Mouse (Mus musculus) myocyte (in vitro differentiated cells): ENCODE data around the gene Ino80. TPM values are rescaled to one million over a fixed set of nuclear protein-coding genes. Genes with fewer than 3 reads are reported as not detected.

Experiments used
- H3K27me3 ChIP-seq: one replicate; pipeline ENCODE4 v1.6.1; 2011; ENCODE audit not compliant: control insufficient read depth, insufficient read depth, insufficient read length
- H3K36me3 ChIP-seq: one replicate; pipeline ENCODE4 v1.6.1; 2011; ENCODE audit not compliant: control insufficient read depth, insufficient read depth
- H3K4me2 ChIP-seq: one replicate; pipeline ENCODE4 v1.6.1; 2011; ENCODE audit warnings: low read depth, control low read depth
- H3K4me3 ChIP-seq: one replicate; pipeline ENCODE4 v1.5.1; 2011; ENCODE audit warnings: mild to moderate bottlenecking, control low read depth, moderate library complexity
- H3K79me2 ChIP-seq: one replicate; pipeline ENCODE4 v1.6.1; 2011; ENCODE audit not compliant: control insufficient read depth, insufficient read depth
- H3ac ChIP-seq: one replicate; pipeline ENCODE4 v1.6.1; 2011; ENCODE audit not compliant: control insufficient read depth, insufficient read length
- CEBPB ChIP-seq: IDR thresholded peaks from 2 replicates; pipeline ENCODE4 v1.6.1; 2011; ENCODE audit warnings: mild to moderate bottlenecking, moderate library complexity; ENCODE audit not compliant: poor library complexity, insufficient read depth, severe bottlenecking
- E2F4 ChIP-seq: IDR thresholded peaks from one replicate; pipeline ENCODE4 v1.6.1; 2011; ENCODE audit warnings: mild to moderate bottlenecking, control low read depth, moderate library complexity; ENCODE audit not compliant: insufficient read depth
- MAX ChIP-seq: IDR thresholded peaks from one replicate; pipeline ENCODE4 v1.6.1; 2011; ENCODE audit warnings: low read depth, mild to moderate bottlenecking, control low read depth
- MYOD1 ChIP-seq, 3 experiments: IDR thresholded peaks; one replicate each; pipeline ENCODE4 v1.6.1; 2011; ENCODE audit warnings: control low read depth in 2 of 3, low read depth in 2 of 3, mild to moderate bottlenecking in 2 of 3, moderate library complexity in 1 of 3; ENCODE audit not compliant: insufficient read length in 2 of 3, control insufficient read depth in 1 of 3
- MYOG ChIP-seq, 3 experiments: IDR thresholded peaks; one replicate each; pipeline ENCODE4 v1.6.1; 2011; ENCODE audit warnings: control low read depth in 2 of 3, low read depth in 2 of 3, mild to moderate bottlenecking in 2 of 3; ENCODE audit not compliant: insufficient read length in 2 of 3, control insufficient read depth in 1 of 3, insufficient read depth in 1 of 3
- POLR2A ChIP-seq: IDR thresholded peaks from one replicate; pipeline ENCODE4 v1.6.1; 2011; ENCODE audit warnings: low read depth, mild to moderate bottlenecking, control low read depth, moderate library complexity; ENCODE audit not compliant: insufficient read length
- POLR2AphosphoS2 ChIP-seq: IDR thresholded peaks from one replicate; pipeline ENCODE4 v1.6.1; 2011; ENCODE audit warnings: low read depth, control low read depth; ENCODE audit not compliant: insufficient read length
- REST ChIP-seq: IDR thresholded peaks from one replicate; pipeline ENCODE4 v1.6.1; 2011; ENCODE audit warnings: mild to moderate bottlenecking, control low read depth, moderate library complexity; ENCODE audit not compliant: insufficient read depth, insufficient read length
- SRF ChIP-seq: IDR thresholded peaks from one replicate; pipeline ENCODE4 v1.6.1; 2011; ENCODE audit warnings: low read depth; ENCODE audit not compliant: control insufficient read depth, insufficient read length
- TCF12 ChIP-seq: IDR thresholded peaks from one replicate; pipeline ENCODE4 v1.6.1; 2011; ENCODE audit warnings: mild to moderate bottlenecking, control low read depth; ENCODE audit not compliant: poor library complexity, insufficient read depth, severe bottlenecking
- TCF3 ChIP-seq: IDR thresholded peaks from one replicate; pipeline ENCODE4 v1.6.1; 2011; ENCODE audit warnings: low read depth, control low read depth; ENCODE audit not compliant: insufficient read length
- USF1 ChIP-seq: IDR thresholded peaks from one replicate; pipeline ENCODE4 v1.6.1; 2011; ENCODE audit warnings: low read depth, mild to moderate bottlenecking, control low read depth, moderate library complexity
- polyA plus RNA-seq: library from polyadenylated mRNA; unstranded; fragments of >200 nt; fragmentation: generic; extraction: Trizol; gene quantifications from one replicate; pipeline ENCODE4 v1.2.1, GENCODE M21; 2012; ENCODE audit warnings: missing spikeins

Gene Ino80
- polyA plus RNA-seq, 1 experiment: 7.3 TPM

- Histone ChIP-seq H3K79me2 (no peaks in the 10 kb centered on the region), H3K4me2 (no peak overlapping the region), H3K4me3 (no peak overlapping the region), H3ac (no peak overlapping the region), H3K36me3 (no peaks in the 10 kb centered on the region), H3K27me3 (peaks cover 11% of the 10 kb centered on the region)
- TF ChIP-seq SRF (no peak), REST (no peak), POLR2AphosphoS2 (no peak), CEBPB (no peak), MYOG (IDR thresholded peaks at IDR 0.05; ENCODE audit: control insufficient read depth in 1 of 3, insufficient read depth in 1 of 3, insufficient read length in 2 of 3, low read depth in 2 of 3) (no peak), POLR2A (no peak), MAX (no peak), E2F4 (no peak)
These were observed 23.6 kb upstream of the Ino80 start for GRCm38 (mm10) chr2:119500965-119501652.

DNA sequence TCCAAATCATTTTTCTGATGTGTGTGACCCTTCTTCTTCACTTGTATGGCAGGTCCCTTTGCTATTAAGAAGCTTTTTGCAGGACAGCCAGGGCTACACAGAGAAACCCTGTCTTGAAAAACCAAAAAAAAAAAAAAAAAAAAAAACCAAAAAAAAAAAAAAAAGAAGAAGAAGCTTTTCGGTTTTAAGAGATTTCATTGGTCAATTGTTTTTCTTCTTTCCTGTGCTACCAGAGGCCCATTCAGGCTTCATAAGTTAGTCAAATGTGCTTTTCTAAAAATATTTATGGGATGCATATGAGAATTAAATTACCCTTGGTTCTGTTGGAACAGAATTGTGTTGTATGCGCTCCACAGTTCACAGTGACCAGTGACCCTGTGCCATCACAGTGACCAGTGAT lies 21.4 kb upstream of the Ino80 start:
- Histone ChIP-seq H3K79me2 (no peaks in the 10 kb centered on the region), H3K4me2 (no peak overlapping the region), H3ac (no peak overlapping the region), H3K36me3 (no peaks in the 10 kb centered on the region), H3K4me3 (no peak overlapping the region), H3K27me3 (peaks cover 11% of the 10 kb centered on the region)
- no peak for TF ChIP-seq POLR2A
- no peak for TF ChIP-seq TCF12
- no peak for TF ChIP-seq E2F4
- TF ChIP-seq TCF3: no peak
- no peak for TF ChIP-seq CEBPB
- no peak for TF ChIP-seq MYOD1 (IDR thresholded peaks at IDR 0.05; ENCODE audit: control insufficient read depth in 1 of 3, insufficient read length in 2 of 3, low read depth in 2 of 3)

- TF ChIP-seq SRF: no peak
- H3K4me3 ChIP-seq: no peak overlapping the region
These were observed 18.6 kb upstream of the Ino80 start for GRCm38 (mm10) chr2:119496082-119496481.

DNA sequence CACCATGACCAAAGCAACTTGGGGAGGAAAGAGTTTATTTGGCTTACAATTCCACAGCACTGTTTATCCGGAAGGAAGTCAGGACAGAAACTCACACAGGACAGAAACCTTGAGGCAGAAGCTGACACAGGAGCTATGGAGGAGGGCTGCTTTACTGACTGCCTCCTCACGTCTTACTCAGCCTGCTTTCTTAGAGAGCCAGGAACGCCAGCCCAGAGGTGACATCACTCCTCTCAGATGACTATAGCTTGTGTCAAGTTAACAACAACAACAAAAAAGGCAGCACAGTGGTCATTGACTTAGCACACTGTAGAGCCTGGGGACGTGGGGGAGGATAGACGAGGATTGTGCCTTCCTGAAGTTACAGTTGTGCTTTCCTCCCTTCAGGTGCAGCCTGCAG lies 14.5 kb upstream of the Ino80 start:
- H3ac ChIP-seq: no peak overlapping the region
- H3K79me2 ChIP-seq: no peaks in the 10 kb centered on the region
- no peak overlapping the region for H3K4me3 ChIP-seq
- peak overlapping the region; percentile 41 for H3K4me2 ChIP-seq
- no peaks in the 10 kb centered on the region for H3K36me3 ChIP-seq
- TF ChIP-seq TCF12: no peak
- no peak for TF ChIP-seq TCF3
- no peak for TF ChIP-seq POLR2AphosphoS2
- no peak for TF ChIP-seq REST
- no peak for TF ChIP-seq MYOG (IDR thresholded peaks at IDR 0.05; ENCODE audit: control insufficient read depth in 1 of 3, insufficient read depth in 1 of 3, insufficient read length in 2 of 3, low read depth in 2 of 3)
- TF ChIP-seq MYOD1 (IDR thresholded peaks at IDR 0.05; ENCODE audit: control insufficient read depth in 1 of 3, insufficient read length in 2 of 3, low read depth in 2 of 3): no peak
- TF ChIP-seq USF1: no peak
- no peak for TF ChIP-seq CEBPB
- no peak for TF ChIP-seq SRF
- no peak for TF ChIP-seq MAX
- no peak for TF ChIP-seq E2F4
- no peak for TF ChIP-seq POLR2A
- peaks cover 5% of the 10 kb centered on the region for H3K27me3 ChIP-seq

More at GRCm38 (mm10) chr2:119496082-119496481, 18.6 kb upstream of the Ino80 start:
- Histone ChIP-seq H3K36me3 (no peaks in the 10 kb centered on the region), H3K79me2 (no peaks in the 10 kb centered on the region), H3K4me2 (no peak overlapping the region), H3ac (no peak overlapping the region), H3K27me3 (peaks cover 11% of the 10 kb centered on the region)

DNA sequence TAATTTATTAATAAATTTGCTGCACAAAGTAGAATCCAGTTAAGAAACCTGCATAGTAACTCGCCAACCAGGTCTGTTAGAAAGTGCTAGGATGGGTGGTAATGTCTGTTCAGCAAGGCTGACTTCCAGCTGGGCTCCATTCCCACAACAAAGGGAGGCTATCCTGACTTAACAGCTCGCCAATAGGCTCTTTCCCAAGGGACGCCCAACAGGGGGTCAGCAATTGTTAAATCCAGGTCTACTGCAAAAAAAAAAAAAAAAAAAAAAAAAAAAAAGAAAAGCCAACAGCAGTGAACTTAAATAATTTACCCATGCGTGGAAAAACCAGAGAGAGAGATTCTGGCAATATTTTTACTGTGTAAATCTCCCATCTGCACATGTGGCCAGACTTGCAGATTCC lies 9.0 kb upstream of the Ino80 start:
- no peaks in the 10 kb centered on the region for H3K79me2 ChIP-seq
- no peaks in the 10 kb centered on the region for H3K36me3 ChIP-seq
- no peak overlapping the region for H3K4me2 ChIP-seq
- no peak overlapping the region for H3ac ChIP-seq
- no peak overlapping the region for H3K4me3 ChIP-seq
- TF ChIP-seq TCF12 (no peak), E2F4 (no peak), MYOG (IDR thresholded peaks at IDR 0.05; ENCODE audit: control insufficient read depth in 1 of 3, insufficient read depth in 1 of 3, insufficient read length in 2 of 3, low read depth in 2 of 3) (no peak), TCF3 (no peak), POLR2A (no peak), CEBPB (no peak), REST (no peak), SRF (no peak), POLR2AphosphoS2 (no peak), MYOD1 (IDR thresholded peaks at IDR 0.05; ENCODE audit: control insufficient read depth in 1 of 3, insufficient read length in 2 of 3, low read depth in 2 of 3) (no peak), MAX (no peak), USF1 (no peak)
- no peaks in the 10 kb centered on the region for H3K27me3 ChIP-seq
